Mouse (Mus musculus) CH12.LX (cell line): ENCODE data around the gene Lrrc8b.

Experiments used
- CHD2 ChIP-seq: IDR thresholded peaks from 2 replicates; pipeline ENCODE4 v1.6.1; 2011; ENCODE audit warnings: low read length, improper control_type of control experiment
- EP300 ChIP-seq: IDR thresholded peaks from 2 replicates; pipeline ENCODE4 v1.6.1; 2011; ENCODE audit warnings: low read length, improper control_type of control experiment
- JUN ChIP-seq: IDR thresholded peaks from 2 replicates; pipeline ENCODE4 v1.6.1; 2011; ENCODE audit warnings: low read depth, mild to moderate bottlenecking, low read length, improper control_type of control experiment, moderate library complexity; ENCODE audit not compliant: insufficient read depth
- MYC ChIP-seq: IDR thresholded peaks from 2 replicates; pipeline ENCODE4 v1.6.1; 2011; ENCODE audit warnings: low read depth, mild to moderate bottlenecking, improper control_type of control experiment, low read length
- UBTF ChIP-seq: IDR thresholded peaks from 2 replicates; pipeline ENCODE4 v1.6.1; 2012; ENCODE audit warnings: low read depth, mild to moderate bottlenecking, inconsistent platforms, low read length, improper control_type of control experiment, moderate library complexity
- USF1 ChIP-seq: IDR thresholded peaks from 2 replicates; pipeline ENCODE4 v1.6.1; 2014; ENCODE audit warnings: low read depth, mild to moderate bottlenecking, inconsistent platforms, low read length, improper control_type of control experiment
- ZMIZ1 ChIP-seq: IDR thresholded peaks from 2 replicates; pipeline ENCODE4 v1.6.1; 2012; ENCODE audit warnings: low read depth, mild to moderate bottlenecking, inconsistent platforms, low read length, improper control_type of control experiment
- ZNF384 ChIP-seq: IDR thresholded peaks from 2 replicates; pipeline ENCODE4 v1.6.1; 2012; ENCODE audit warnings: low read depth, low read length, improper control_type of control experiment, inconsistent platforms

- TF ChIP-seq USF1 (no peak), MYC (no peak), EP300 (no peak), ZMIZ1 (no peak), JUN (no peak), CHD2 (no peak), ZNF384 (no peak), UBTF (no peak)
Observed at GRCm38 (mm10) chr5:105477527-105477926, 62.0 kb downstream of the Lrrc8b start.
